Mouse (Mus musculus): ENCODE data around the gene Erc1. TPM values are rescaled to one million over a fixed set of nuclear protein-coding genes. Genes with fewer than 3 reads are reported as not detected.
"Not testable (repeated sequence)": the region's sequence is repeated elsewhere in the genome, so short reads cannot be mapped to it uniquely, and the experiment has no call there.

Gene Erc1
- total RNA-seq, 2 experiments from 2014 or later = 24.6 TPM

DNA sequence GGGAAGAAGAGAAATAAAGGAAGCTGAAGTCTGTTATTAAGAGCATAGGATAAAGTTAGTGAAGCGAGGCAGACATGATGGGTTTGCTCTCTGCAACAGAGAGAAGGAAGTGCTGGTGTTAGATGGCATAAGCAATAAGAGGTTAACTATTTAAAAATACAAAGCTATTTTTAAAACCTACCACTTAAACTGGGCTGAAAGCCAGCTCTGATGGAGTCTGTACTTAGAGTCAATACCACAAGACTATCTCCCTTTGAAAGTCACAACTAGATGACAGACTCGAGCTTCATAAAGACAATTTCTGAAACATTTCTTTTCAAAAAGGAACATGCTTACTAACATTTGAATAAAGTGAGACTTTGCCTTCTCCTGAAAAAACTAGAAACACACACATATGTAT, 134.0 kb downstream of the Erc1 start:
- no peak for DNase-seq
- intact Hi-C loops (cut with DNase I) = no loop called here

DNA sequence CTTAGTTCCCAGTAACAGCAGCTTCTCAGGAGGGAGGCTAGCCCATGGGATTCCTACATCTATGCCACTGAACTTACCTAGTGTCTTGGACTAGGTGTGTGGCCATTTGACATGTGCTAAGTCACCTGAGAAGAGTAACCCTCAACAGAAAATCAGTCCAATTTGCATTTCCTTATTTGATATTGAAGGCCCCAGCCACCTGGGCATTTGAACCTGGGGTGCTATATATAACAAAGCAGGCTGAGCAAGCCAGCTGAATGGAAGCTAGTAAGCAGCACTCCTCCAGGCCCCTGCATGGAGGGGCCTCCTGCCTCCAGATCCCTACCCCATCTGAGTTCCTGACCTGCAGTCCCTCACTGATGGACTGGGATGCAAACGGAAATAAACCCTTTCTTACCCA, 135.5 kb downstream of the Erc1 start:
- intact Hi-C loops (cut with DNase I) = no loop called here
- DNase-seq = no peak

DNA sequence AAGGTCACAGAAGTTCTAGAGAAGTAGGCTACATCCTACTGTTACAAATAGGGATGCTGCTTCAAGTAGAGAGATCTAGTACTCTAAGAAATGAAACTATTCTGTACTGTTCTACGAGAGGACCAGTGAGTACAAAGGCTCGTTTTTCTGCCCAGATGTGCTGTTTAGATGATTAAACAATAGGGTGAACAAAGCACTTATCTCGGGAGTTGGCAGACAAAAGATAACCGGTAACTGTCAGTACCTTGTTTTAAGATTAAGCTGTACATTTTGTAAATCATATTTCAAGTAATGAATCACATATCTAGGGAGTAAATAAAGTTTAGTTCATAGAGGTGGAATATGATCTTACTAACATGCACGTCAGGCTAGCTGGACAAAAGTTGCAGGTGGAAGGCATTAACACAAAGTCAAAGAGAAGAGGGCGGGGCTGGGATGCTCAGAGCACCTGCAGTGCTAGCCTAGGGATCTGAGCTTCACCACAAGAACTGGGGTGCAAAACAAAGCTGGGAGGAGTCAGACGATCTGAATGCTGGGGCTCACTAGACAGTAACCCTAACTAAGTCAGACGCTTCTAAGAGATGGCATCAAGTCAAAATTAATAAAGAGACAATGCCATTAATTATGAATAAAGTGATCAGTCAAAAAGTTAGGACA, 136.2 kb downstream of the Erc1 start:
- no peak for DNase-seq
- intact Hi-C loops (cut with DNase I) = no loop called here

DNA sequence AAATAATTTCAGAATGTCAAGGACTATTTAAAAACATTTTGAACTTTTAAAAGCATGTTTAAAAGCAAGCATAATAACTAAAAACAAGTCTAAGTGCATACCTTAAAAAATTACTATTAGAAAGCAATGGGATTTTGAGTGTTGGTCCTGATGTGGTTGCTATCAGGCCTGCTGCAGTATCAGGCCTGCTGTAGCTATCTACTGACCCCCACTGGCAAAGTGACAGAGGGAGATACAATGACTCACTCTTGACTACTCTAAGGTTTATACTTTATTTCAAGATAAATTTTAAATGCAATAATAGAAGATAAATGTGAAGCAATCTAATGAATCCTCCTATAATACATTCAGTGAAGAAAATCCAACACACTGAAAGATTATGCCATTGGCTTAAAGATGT, 138.4 kb downstream of the Erc1 start:
- DNase-seq = no peak
- intact Hi-C loops (cut with DNase I) = no loop called here

DNA sequence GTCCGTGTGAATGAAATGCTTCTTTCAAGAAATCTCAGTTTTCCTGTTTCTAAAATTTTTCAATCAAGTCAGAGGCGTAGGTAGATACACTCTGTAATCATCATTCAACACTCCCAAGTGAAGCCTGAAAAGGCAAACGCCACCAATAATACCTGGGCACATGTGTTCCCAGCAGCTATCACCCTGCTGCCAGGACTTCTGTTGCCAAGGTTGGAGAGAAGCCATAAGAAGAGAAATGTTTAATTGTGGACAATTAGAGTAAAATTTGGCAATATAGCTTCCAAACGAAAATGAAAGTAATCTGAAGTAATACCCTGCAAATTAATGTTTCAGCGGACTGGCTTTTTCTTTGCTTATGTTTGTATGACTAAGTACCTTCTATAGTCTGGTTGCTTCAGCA, 140.1 kb downstream of the Erc1 start:
- intact Hi-C loops (cut with DNase I) = no loop called here
- DNase-seq = no peak

DNA sequence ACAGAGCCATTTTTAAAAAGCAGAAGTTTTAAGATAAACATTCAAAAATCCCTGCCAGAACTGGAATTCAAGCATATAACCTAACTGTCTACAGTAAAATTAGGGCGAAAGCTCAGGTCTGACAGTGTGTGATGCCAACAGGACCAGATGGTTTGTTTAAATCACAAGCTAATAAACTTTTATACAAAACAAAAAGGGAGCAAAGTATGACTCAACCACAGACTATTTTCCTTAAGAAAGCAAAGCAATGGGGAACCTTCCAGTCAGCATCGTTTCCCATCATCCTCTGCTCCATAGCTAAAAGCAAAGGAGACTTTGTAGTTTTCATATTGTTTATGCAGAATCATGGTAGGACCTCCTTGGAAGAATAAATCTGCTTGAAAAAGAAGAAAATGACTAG, 143.1 kb downstream of the Erc1 start:
- DNase-seq = no peak
- intact Hi-C loops (cut with DNase I) = no loop called here

DNA sequence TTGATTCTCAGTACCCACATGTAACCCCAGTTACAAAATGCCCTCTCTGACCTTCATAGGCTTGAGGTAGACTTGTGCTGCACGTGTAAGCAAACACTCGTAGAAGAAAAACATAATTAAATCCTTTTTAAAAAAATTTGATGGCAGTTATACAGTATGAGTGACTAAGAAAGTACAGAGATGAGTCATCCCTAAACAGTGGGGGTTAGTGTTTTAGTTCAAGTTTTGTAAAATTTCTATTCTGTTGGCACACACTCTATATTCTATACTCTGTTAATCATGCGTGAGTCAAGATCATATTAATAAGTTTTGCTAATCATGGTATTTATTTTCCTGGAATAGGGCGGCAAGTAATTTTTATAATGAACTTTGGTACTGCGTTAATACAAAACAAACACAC, 155.2 kb downstream of the Erc1 start:
- intact Hi-C loops (cut with DNase I) = loop anchor here (1.0 kb wide), 1 partner anchor 18 kb away; no protein-coding TSS in a partner anchor
- DNase-seq = no peak

DNA sequence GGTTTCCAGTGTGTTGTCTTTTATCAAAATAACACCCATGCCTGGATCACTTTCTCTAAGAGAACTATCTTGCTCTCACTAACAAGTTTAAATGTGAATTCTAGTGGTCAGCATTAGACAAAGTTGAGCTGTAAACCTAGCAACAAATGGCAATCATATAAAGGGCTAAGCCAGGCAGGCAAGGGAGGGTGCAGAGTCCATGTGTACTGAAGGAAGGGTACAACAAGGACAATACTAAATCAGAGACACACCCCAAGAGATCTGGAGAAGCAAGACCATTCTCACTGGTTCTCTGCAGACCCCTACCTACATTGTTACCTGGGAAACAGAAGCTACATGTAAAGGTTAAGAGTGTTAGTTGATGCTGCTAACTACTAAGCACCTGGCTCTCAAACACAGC, 161.5 kb downstream of the Erc1 start:
- no peak for DNase-seq
- intact Hi-C loops (cut with DNase I) = no loop called here

DNA sequence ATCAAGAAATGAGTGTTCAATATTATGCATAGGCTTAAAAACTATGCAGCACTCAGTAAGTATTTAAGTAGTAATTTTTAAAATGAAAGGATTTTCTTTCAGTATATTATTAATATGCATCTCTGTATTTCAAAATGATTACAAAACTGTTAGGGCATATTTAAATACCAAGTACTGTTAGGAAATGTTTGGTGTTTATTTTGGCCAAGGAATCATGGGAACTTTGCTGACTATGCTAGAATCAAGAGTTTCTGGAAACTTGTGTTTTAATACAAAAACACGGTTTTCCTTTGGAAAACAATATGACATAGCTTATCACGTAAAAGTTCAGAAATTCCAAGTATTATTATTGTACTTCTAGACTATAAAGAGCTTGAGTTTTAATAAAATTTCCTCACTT, 167.2 kb downstream of the Erc1 start:
- intact Hi-C loops (cut with DNase I) = no loop called here
- no peak for DNase-seq

DNA sequence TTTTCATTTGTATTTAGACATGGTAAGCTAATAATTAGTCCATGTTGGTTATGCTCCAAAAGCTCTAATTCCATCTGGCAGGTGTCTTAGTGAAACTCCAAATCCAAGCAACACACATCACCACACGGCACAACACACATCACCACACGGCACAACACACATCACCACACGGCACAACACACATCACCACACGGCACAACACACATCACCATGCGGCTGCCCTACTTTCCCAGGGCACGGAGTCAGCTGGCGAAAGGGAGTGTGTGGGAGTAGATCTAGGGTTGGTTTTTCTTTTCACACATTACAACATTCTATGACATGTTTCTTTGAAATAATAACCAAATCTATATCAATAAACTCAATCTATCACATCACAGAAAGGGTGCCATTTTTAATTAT, 173.2 kb downstream of the Erc1 start:
- intact Hi-C loops (cut with DNase I) = loop anchor here (1.0 kb wide), 1 partner anchor 18 kb away; no protein-coding TSS in a partner anchor
- DNase-seq = no peak

DNA sequence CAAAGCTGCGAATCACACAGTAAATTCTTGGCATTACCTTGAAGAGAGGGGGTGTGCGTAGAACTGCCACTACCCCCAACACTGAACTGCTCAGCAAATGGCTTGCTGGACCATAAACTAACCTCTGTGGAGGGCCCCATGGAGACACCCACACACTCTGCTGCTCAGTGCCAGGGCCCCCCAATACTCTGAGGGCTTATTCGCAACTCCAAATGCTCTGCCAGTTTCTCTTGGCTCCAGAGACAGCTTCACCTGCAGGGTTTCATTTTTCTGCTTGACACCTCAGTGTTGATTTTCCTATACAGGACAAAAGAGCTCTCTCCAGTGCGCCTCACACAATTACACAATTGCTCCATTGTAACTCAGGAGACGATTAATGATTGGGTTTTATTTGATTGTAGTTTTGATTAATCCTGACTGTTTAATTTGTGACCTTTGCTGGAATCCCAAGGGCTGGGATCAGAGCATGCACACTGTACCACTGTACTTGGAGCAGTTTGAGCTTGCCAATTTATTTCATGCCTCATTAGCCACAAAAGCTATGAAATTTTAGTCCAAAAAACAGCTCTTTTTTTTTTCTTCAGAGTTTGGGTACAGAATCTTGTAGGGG, 173.7 kb downstream of the Erc1 start:
- DNase-seq = no peak
- intact Hi-C loops (cut with DNase I) = loop anchor here (1.0 kb wide), 1 partner anchor 19 kb away; no protein-coding TSS in a partner anchor

DNA sequence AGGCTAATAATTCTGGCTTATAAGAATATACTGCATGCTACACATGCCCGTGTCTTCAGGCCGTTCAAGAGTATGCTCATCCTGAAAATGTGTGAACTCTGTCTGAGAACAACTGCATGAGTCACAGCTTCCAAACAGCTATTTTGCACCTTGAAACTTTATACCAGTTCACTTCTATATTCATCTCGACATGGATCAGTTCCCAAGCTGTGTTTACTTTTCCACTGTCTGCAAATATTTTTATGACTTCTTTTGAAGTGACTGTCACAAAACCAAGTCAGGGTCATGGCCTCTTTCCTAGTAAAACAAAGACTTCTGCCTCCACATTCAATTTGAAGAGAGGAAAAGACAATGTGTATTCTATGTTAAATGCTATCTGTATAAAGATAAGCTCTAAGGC, 178.2 kb downstream of the Erc1 start:
- intact Hi-C loops (cut with DNase I) = no loop called here
- DNase-seq = no peak

DNA sequence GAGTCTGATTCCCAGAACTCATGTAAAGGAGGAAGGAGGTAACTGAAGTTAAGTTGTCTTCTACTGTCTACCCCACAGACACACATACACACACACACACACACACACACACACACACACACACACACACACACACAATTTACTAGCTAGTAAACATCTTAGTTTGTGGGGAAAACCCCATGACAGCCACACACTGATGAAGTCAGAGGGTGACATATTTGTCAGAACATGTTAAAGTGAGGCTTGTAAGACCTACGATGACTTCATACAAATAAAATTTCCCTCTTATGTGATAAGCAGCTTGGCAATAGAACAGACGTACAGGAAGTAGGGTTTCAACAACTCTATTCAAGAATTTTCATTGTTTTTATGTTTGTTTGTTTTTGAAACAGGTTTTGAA, 185.0 kb downstream of the Erc1 start:
- no peak for DNase-seq
- intact Hi-C loops (cut with DNase I) = no loop called here

DNA sequence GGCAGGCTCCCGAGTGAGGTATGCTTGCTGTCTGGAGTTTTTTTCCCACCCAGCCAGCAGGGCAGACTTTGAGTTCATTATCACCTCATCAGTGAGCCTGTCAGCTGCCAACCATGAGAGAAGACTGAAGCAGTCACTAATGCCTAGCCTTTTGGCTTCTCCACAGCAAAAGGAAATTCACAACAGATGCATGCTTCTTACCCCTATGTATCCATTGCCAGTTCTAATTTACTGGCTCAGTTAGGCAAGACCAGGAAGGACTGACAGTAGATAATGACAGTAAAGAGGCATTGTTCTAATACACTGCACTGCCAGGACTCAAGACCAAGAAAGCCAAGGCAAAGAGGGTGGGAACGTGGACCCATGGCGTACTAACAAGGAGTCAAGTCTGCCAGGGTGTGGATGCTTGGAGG, 186.9 kb downstream of the Erc1 start:
- intact Hi-C loops (cut with DNase I) = no loop called here
- no peak for DNase-seq

DNA sequence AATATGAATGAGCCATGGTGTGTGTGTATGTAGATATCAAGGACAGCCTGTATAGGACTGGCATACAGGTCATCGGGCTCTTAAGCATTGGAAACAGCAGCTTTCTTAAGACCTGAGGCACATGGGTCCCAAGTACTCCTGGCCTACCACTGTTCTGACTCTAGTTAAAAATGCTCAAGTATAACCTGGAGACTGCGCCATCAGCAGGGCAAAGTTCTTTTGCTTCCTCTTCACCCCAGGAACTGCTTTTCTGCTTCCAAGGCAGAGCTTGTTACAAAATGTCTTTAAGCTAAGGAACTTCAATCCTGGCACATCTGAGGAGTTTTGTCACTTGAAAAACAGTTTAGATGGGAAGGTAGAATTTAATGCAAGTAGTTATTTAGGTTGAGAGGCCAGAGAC, 189.5 kb downstream of the Erc1 start:
- no peak for DNase-seq
- intact Hi-C loops (cut with DNase I) = no loop called here

DNA sequence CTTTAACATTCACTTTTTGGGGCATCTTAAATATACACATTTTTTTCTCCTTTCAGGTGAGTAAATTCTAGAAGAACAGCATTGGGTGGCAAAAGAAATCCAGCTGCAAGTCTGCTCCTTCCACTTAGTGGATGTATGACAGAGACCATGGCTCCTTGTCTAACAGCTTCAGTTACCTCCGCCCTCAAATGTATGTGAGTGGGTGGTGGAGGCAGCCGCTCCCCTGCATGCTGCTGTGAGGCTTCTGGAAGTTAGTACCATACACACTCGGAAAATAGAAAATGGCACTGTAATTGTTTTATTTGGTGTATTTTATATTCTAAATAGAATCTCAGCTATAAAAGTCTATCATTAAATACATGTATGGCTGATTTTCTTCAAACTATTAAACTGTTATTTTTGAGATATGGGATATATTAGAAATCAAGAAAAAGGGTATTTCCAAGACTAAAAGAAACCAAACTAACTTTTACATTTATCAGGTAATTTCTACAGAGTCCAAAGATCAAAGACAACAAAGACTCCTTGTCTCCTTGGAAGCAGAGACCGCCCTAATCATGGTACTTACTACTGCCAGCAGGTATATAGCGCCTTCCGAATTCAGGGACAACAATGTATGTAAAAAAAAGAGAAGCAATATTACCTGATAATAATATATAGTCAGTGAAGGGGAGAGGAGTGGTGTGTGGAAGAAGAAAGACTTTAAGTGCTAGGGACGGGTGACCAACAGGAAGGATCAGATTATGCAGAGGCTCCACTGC, 190.4 kb downstream of the Erc1 start:
- intact Hi-C loops (cut with DNase I) = no loop called here
- DNase-seq = no peak

DNA sequence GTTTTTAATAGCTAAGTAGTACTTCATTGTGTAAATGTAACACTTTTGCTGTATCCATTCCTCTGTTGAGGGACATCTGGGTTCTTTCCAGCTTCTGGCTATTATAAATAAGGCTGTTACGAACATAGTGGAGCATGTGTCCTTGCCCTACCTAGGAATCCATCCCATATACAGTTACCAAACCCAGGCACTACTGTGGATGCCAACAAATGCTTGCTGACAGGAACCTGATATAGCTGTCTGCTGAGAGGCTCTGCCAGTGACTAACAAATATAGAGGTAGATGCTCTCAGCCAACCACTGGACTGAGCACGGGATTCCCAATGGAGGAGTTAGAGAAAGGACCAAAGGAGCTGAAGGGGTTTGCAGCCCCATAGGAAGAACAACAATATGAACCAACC, 193.2 kb downstream of the Erc1 start:
- intact Hi-C loops (cut with DNase I); DNase-seq: not testable (repeated sequence)

DNA sequence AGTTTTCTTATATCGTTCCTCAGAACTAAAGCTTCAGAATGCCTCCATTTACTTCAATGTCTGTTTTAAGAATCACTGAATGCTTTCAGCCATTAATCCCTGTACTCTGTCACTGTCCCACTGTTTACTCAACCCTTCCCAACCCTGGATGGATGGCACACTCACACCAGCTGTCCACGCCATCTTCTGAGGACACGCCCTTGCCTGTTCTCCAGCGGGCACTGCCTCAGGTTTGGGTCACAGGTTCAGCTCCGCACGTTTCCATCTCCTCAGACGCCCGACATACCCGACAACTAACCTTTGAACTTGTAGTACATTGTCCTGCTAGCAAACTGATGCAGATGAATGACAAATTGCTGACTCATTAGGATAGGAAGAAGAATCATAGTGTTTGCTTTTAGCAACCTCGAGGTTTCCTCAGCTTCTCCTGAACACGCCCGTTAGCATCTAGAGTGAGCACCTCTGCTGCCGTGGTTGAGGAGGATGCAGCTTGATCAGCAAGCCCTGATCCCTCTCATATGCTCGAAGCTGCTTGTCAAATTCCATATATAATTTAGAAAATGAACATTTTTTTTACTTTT, 204.0 kb downstream of the Erc1 start:
- DNase-seq = no peak
- intact Hi-C loops (cut with DNase I) = no loop called here

DNA sequence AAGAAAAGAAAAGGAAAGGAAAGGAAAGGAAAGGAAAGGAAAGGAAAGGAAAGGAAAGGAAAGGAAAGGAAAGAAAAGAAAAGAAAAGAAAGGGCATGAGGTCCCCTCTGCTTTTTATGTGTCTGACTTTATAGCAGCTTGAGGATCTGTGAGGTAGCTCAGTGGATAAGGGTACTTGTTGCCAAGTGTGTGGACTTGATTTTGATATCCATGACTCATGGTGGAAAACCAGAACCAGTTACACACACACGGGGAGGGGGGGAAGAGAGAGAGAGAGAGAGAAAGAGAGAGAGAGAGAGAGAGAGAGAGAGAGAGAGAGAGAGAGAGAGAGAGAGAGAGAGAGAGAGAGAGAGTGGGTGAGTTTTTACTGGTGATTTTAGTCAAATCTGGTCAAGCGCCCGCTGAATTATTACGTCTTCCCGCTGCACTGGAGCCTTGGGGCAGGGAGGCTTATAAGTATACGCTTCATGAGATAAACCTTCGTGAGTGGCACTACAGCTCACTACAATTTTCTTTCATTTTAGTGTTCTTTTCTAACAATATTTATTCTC, 204.7 kb downstream of the Erc1 start:
- intact Hi-C loops (cut with DNase I) = no loop called here
- no peak for DNase-seq

DNA sequence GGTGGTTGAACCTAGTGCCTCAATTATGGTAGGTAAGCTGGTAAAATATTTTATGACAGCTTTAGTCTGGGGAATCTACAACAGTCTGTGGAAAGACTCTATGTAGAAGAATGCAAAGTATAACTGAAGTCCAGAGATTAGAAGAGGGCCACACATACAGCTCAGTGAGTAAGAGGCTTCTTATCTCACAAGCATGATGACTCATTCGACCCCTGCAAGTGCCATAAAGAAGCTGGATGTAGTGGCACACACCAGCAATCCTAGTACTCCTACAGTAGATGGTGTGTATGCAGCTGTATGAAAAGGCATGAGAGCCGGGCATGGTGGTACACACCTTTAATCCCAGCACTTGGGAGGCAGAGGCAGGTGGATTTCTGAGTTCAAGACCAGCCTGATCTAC, 205.2 kb downstream of the Erc1 start:
- DNase-seq = no peak
- intact Hi-C loops (cut with DNase I) = no loop called here

DNA sequence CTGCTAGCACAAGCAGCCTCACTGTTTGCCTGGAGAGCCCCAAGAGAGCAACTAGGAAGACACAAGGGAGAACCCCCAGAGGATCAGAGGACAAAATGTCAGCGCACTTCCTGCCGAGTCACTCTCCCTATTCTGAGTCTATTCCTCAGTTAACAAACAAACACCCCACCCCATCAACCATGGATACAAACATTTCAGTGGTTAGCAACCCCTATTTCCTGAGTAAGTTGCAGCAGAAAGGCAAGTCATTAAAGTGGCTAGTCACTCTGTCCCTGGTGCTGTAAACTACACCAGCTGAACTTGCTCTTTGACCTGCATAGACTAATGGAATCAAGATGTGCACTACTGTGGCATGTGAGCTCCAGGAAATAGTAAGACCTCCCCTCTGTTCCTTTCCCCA, 212.3 kb downstream of the Erc1 start:
- DNase-seq = no peak
- intact Hi-C loops (cut with DNase I) = no loop called here
